Comparison of ENCODE assay signal across 8 mouse cellular contexts in the genomic region with DNA sequence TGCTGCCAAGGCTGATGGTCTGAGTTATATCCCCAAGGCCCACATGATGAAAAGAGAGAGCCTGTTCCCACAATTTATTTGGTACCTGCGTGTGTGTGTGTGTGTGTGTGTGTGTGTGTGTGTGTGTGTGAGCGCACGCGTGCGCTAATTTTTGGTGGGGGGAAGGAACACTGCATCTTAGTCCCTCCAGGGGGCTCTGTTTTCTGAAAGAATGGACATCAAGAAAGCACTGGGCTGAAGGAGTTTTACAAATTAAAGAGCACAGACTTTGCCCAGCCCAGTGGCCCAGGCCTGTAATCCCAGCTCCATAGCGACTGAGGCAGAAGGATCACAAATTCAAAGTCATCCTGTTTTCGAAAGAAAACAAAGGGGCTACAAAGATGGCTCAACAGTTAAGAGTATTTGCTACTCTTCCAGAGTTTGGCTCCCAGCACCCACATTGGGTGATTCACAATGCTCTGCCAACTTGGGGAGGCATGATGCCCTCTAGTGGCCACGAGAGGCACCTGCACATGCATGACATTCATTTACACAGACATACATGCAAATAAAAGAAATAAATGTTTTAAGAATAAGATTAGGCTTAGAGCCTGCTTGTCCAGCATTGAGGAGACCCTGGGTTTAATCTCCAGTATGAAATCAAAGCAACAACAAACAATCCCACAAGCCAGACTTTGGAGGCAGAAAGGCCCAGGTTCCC. TPM values are rescaled to one million over a fixed set of nuclear protein-coding genes. Genes with fewer than 3 reads are reported as not detected.
DNase-seq lines count a peak whose midpoint lies in the region; ATAC-seq and TF ChIP-seq lines count a peak whose summit lies in the region.

No protein-coding gene starts in this region.

- no peaks in the 10 kb centered on the region for H3K4me1 ChIP-seq in kidney, embryonic 14.5 days (ENCODE audit: control insufficient read depth, insufficient read depth, low read length)
- peaks cover 3% of the 10 kb centered on the region for H3K4me1 ChIP-seq in ES-Bruce4 (ENCODE audit: control insufficient read depth, insufficient read depth, low read length)

- peak; percentile 95 for TF ChIP-seq CTCF in ES-Bruce4 (IDR thresholded peaks at IDR 0.05; ENCODE audit: low read depth, low read length)

- ATAC-seq in kidney, embryonic 14.5 days (ENCODE audit: low FRiP score, low TSS enrichment): no peak
- peak; percentile 43; the same call in 1 of the 2 replicates for ATAC-seq in megakaryocyte-erythroid progenitor cell, adult 5-6 weeks (replicated peaks; ENCODE audit: low FRiP score, low TSS enrichment, poor library complexity, severe bottlenecking)

- no peaks in the 10 kb centered on the region for H3K27me3 ChIP-seq in kidney, embryonic 14.5 days (ENCODE audit: control insufficient read depth, insufficient read depth, low read length)
- H3K27me3 ChIP-seq in ES-Bruce4 (ENCODE audit: control insufficient read depth, insufficient read depth, low read length, poor library complexity, severe bottlenecking): no peaks in the 10 kb centered on the region

- no peaks in the 10 kb centered on the region for H3K9me3 ChIP-seq in kidney, embryonic 14.5 days (ENCODE audit: control insufficient read depth, low read length)
- H3K9me3 ChIP-seq in ES-Bruce4 (replicated peaks; ENCODE audit: control insufficient read depth, insufficient read depth, low read length, poor library complexity, severe bottlenecking): no peaks in the 10 kb centered on the region

- intact Hi-C loops in left cerebral cortex, postnatal 14 days (cut with DNase I): no loop called here

- H3K4me3 ChIP-seq in kidney, embryonic 14.5 days (ENCODE audit: low read length): no peak overlapping the region
- H3K4me3 ChIP-seq in ES-Bruce4 (ENCODE audit: low read depth, low read length): peak overlapping the region; percentile 46

- H3K27ac ChIP-seq in kidney, embryonic 14.5 days (ENCODE audit: low read depth, low read length): no peak overlapping the region
- no peak overlapping the region for H3K27ac ChIP-seq in ES-Bruce4 (ENCODE audit: insufficient read depth, low read length)

- DNase-seq in kidney, adult 18-20 months: peak; percentile 11
- DNase-seq in adrenal gland, postnatal 36 days: peak; percentile 27 to 29
- DNase-seq in layer of hippocampus, postnatal 10 days (ENCODE audit: low spot score in 2 of 2): no peak
- DNase-seq in left cerebral cortex, postnatal 14 days (ENCODE audit: low spot score in 2 of 2): no peak
- DNase-seq in layer of hippocampus, postnatal 36 days: no peak

- H3K36me3 ChIP-seq in kidney, embryonic 14.5 days (ENCODE audit: control insufficient read depth, insufficient read depth, low read length): no peaks in the 10 kb centered on the region
- no peaks in the 10 kb centered on the region for H3K36me3 ChIP-seq in ES-Bruce4 (ENCODE audit: control insufficient read depth, insufficient read depth, low read length, poor library complexity, severe bottlenecking)

- TF ChIP-seq EP300 in ES-Bruce4 (IDR thresholded peaks at IDR 0.05; ENCODE audit: insufficient read depth, low read depth, low read length): no peak

- no peak overlapping the region for H3K9ac ChIP-seq in kidney, embryonic 14.5 days (ENCODE audit: low read depth, low read length)
- H3K9ac ChIP-seq in ES-Bruce4 (ENCODE audit: low read depth, poor library complexity, severe bottlenecking): peak overlapping the region; percentile 46; the same call in 1 of the 2 replicates

- WGBS in kidney, embryonic 14.5 days: 79% methylated on average over 8 of the region's 8 CpGs

- H3K4me2 ChIP-seq in kidney, embryonic 14.5 days (replicated peaks; ENCODE audit: low read depth, low read length): no peak overlapping the region

- no peak for TF ChIP-seq POLR2A in ES-Bruce4 (IDR thresholded peaks at IDR 0.05; ENCODE audit: insufficient read depth, low read length)

RNA-seq across cellular contexts. Expression of gene Mthfd2, which starts 45.3 kb away (rescaled TPM):
- 46.7 and 50.8 TPM in 2 replicates for polyA plus RNA-seq in kidney, embryonic 14.5 days (2014; fragmentation: Nextera tagmentation; extraction: Ambion mirVana)
- polyA plus RNA-seq in ES-Bruce4 (2011; ENCODE audit: insufficient read depth, insufficient read length, low read depth, missing spikeins): 58.4 and 63.8 TPM in 2 replicates
- total RNA-seq in adrenal gland, postnatal 36 days (2021): 10 to 100 TPM; 19.1 to 40.5 TPM
- 20.4 and 44.9 TPM in 2 replicates for total RNA-seq in megakaryocyte-erythroid progenitor cell, adult 5-6 weeks (2014; fragmentation: Nextera tagmentation)
- total RNA-seq in megakaryocyte-erythroid progenitor cell, adult 5-6 weeks (2017): 26.9 and 30.5 TPM in 2 replicates
- 10 to 100 TPM; 10.3 to 11.3 TPM for total RNA-seq in layer of hippocampus, postnatal 10 days (2021)
- 1 to 10 TPM; 6.2 to 6.6 TPM for total RNA-seq in left cerebral cortex, postnatal 14 days (2021)
- 1 to 10 TPM; 6.1 to 6.7 TPM for total RNA-seq in layer of hippocampus, postnatal 36 days (2021)

RNA-seq across cellular contexts. Expression of gene Mob1a, which starts 45.4 kb away (rescaled TPM):
- 38.9 and 92.4 TPM in 2 replicates for polyA plus RNA-seq in kidney, embryonic 14.5 days (2014; fragmentation: Nextera tagmentation; extraction: Ambion mirVana)
- polyA plus RNA-seq in ES-Bruce4 (2011; ENCODE audit: insufficient read depth, insufficient read length, low read depth, missing spikeins): 49.5 and 62.1 TPM in 2 replicates
- 10 to 100 TPM; 76.4 to 78.4 TPM for total RNA-seq in adrenal gland, postnatal 36 days (2021)
- 58.8 and 60.6 TPM in 2 replicates for total RNA-seq in megakaryocyte-erythroid progenitor cell, adult 5-6 weeks (2014; fragmentation: Nextera tagmentation)
- total RNA-seq in megakaryocyte-erythroid progenitor cell, adult 5-6 weeks (2017): 117 and 119 TPM in 2 replicates
- total RNA-seq in layer of hippocampus, postnatal 10 days (2021): 10 to 100 TPM; 24.2 to 25.0 TPM
- 10 to 100 TPM; 22.0 to 22.4 TPM for total RNA-seq in left cerebral cortex, postnatal 14 days (2021)
- total RNA-seq in layer of hippocampus, postnatal 36 days (2021): 10 to 100 TPM; 21.6 to 21.7 TPM

Comparison
In these comparisons a context has a peak if more than half of its experiments do, and no peak if none do; other contexts are left out.
1. DNase-seq: peak in kidney, adult 18-20 months (single experiment) and adrenal gland, postnatal 36 days (2 of 2); none in layer of hippocampus, postnatal 10 days (0 of 2), left cerebral cortex, postnatal 14 days (0 of 2) and layer of hippocampus, postnatal 36 days (0 of 2).